Mouse (Mus musculus) limb, embryonic 12.5 days (tissue): ENCODE measurements around the gene Atp13a1. TPM values are rescaled to one million over a fixed set of nuclear protein-coding genes. Genes with fewer than 3 reads are reported as not detected.

Experiments
- ATAC-seq: fragments of 200-750 bp; cut with Nextera tagmentation; 2 replicates; pipeline ENCODE4 v1.8.0; 2017; ENCODE audit warnings: low read depth, moderate TSS enrichment; ENCODE audit not compliant: insufficient number of reproducible peaks, insufficient read depth, low FRiP score, low TSS enrichment
- H3K27ac ChIP-seq: fragments of 300-500 bp; sonication (generic); 2 replicates; pipeline ENCODE4 v1.5.1; 2016; ENCODE audit warnings: mild to moderate bottlenecking, moderate library complexity
- H3K27me3 ChIP-seq: fragments of 300-500 bp; sonication (generic); 2 replicates; pipeline ENCODE4 v1.6.1; 2016; ENCODE audit warnings: mild to moderate bottlenecking, moderate library complexity
- H3K36me3 ChIP-seq: fragments of 300-500 bp; sonication (generic); 2 replicates; pipeline ENCODE4 v1.6.1; 2016; ENCODE audit warnings: mild to moderate bottlenecking, moderate library complexity
- H3K4me1 ChIP-seq: fragments of 300-500 bp; sonication (generic); replicated peaks from 2 replicates; pipeline ENCODE4 v1.6.1; 2016
- H3K4me2 ChIP-seq: fragments of 300-500 bp; sonication (generic); 2 replicates; pipeline ENCODE4 v1.6.1; 2016; ENCODE audit warnings: mild to moderate bottlenecking, moderate library complexity
- H3K4me3 ChIP-seq: fragments of 300-500 bp; sonication (generic); replicated peaks from 2 replicates; pipeline ENCODE4 v1.5.1; 2016; ENCODE audit warnings: mild to moderate bottlenecking
- H3K9ac ChIP-seq: fragments of 300-500 bp; sonication (generic); replicated peaks from 2 replicates; pipeline ENCODE4 v1.6.1; 2016; ENCODE audit warnings: mild to moderate bottlenecking, moderate library complexity
- H3K9me3 ChIP-seq: fragments of 300-500 bp; sonication (generic); 2 replicates; pipeline ENCODE4 v1.6.1; 2016; ENCODE audit warnings: mild to moderate bottlenecking, moderate library complexity
- WGBS: fragments of 180-500 bp; shearing (Covaris S2); methylation state at CpG from one replicate; pipeline ENCODE4 v1.1.7; 2016; 5-methylcytosine and 5-hydroxymethylcytosine counted together
- polyA plus RNA-seq: library from polyadenylated mRNA; unstranded; fragments of >200 nt; fragmentation: Nextera tagmentation; extraction: Ambion mirVana; gene quantifications from 2 replicates; pipeline ENCODE4 v1.2.1, GENCODE M21; 2016

Gene Atp13a1
- polyA plus RNA-seq, 1 experiment from 2014 or later, result 53.3 TPM

- no peak for ATAC-seq
- Histone ChIP-seq H3K9me3 (peaks cover 4% of the 10 kb centered on the region; the same call in 1 of the 2 replicates), H3K9ac (no peak overlapping the region), H3K27ac (no peak overlapping the region), H3K4me3 (no peak overlapping the region), H3K4me1 (no peaks in the 10 kb centered on the region), H3K27me3 (no peaks in the 10 kb centered on the region), H3K36me3 (no peaks in the 10 kb centered on the region), H3K4me2 (no peak overlapping the region)
- WGBS, result 78% methylated on average over 7 of the region's 7 CpGs
These were observed 60.1 kb downstream of the Atp13a1 start for GRCm38 (mm10) chr8:69850926-69851506.

GRCm38 (mm10) chr8:69853869-69854268 lies 62.9 kb downstream of the Atp13a1 start:
- no peak overlapping the region for H3K9ac ChIP-seq
- H3K4me3 ChIP-seq, result no peak overlapping the region
- H3K4me2 ChIP-seq, result no peak overlapping the region
- H3K4me1 ChIP-seq, result no peaks in the 10 kb centered on the region
- H3K36me3 ChIP-seq, result no peaks in the 10 kb centered on the region
- no peak overlapping the region for H3K27ac ChIP-seq
- 92% methylated on average over 10 of the region's 10 CpGs for WGBS
- peaks cover 4% of the 10 kb centered on the region; the same call in 1 of the 2 replicates for H3K9me3 ChIP-seq
- H3K27me3 ChIP-seq, result no peaks in the 10 kb centered on the region
- no peak for ATAC-seq

Other genes starting within 250 kb of the Atp13a1 start
- 30.7 and 31.1 TPM in 2 replicates for gene Zfp868, start 165.6 kb upstream of the Atp13a1 start, polyA plus RNA-seq
- gene Zfp964, start 136.7 kb upstream of the Atp13a1 start, polyA plus RNA-seq, result 2.9 and 3.6 TPM in 2 replicates
- gene Zfp869, start 80.4 kb upstream of the Atp13a1 start, polyA plus RNA-seq, result 32.0 and 32.2 TPM in 2 replicates
- 5.9 and 7.2 TPM in 2 replicates for gene Zfp963, start 41.2 kb upstream of the Atp13a1 start, polyA plus RNA-seq
- gene Gm20422, start 16.3 kb upstream of the Atp13a1 start, polyA plus RNA-seq, result not detected in 2 replicates
- gene Zfp866, start within 50 bp of the Atp13a1 start, polyA plus RNA-seq, result 38.1 and 40.3 TPM in 2 replicates
- 5.8 and 7.5 TPM in 2 replicates for gene Gmip, start 17.5 kb downstream of the Atp13a1 start, polyA plus RNA-seq
- 0.83 and 1.3 TPM in 2 replicates for gene Lpar2, start 31.3 kb downstream of the Atp13a1 start, polyA plus RNA-seq
- 7.5 and 10.0 TPM in 2 replicates for gene Pbx4, start 41.3 kb downstream of the Atp13a1 start, polyA plus RNA-seq
- gene Cilp2, start 96.5 kb downstream of the Atp13a1 start, polyA plus RNA-seq, result 0.78 and 0.79 TPM in 2 replicates
- 6.2 and 7.3 TPM in 2 replicates for gene Tssk6, start 111.0 kb downstream of the Atp13a1 start, polyA plus RNA-seq
- 171 and 172 TPM in 2 replicates for gene Ndufa13, start 111.4 kb downstream of the Atp13a1 start, polyA plus RNA-seq
- gene Yjefn3, start 111.5 kb downstream of the Atp13a1 start, polyA plus RNA-seq, result 6.0 and 7.4 TPM in 2 replicates
- 51.3 and 68.4 TPM in 2 replicates for gene Gatad2a, start 205.2 kb downstream of the Atp13a1 start, polyA plus RNA-seq